Mouse (Mus musculus) lung, postnatal 36 days (tissue): ENCODE data around the gene Prpf38b.
A peak's percentile ranks its signal among the peaks of the same experiment; 100 is the strongest.

Experiments
- DNase-seq: peaks from one replicate; pipeline ENCODE4 v3.0.0; 2022; ENCODE audit warnings: mixed read lengths

The Prpf38b gene

GRCm38 (mm10) chr3:108857714-108858113 is 53.8 kb downstream of the Prpf38b start:
- DNase-seq: no peak

- DNase-seq: no peak
These were observed 54.4 kb downstream of the Prpf38b start for GRCm38 (mm10) chr3:108857124-108857470.

- peak; percentile 72 for DNase-seq
These were observed 55.0 kb downstream of the Prpf38b start for GRCm38 (mm10) chr3:108856386-108857123.

GRCm38 (mm10) chr3:108855864-108856263 is 55.7 kb downstream of the Prpf38b start:
- peak; percentile 73 for DNase-seq

GRCm38 (mm10) chr3:108855371-108855770 is 56.2 kb downstream of the Prpf38b start:
- peak; percentile 71 for DNase-seq

- DNase-seq: no peak
These were observed 58.3 kb downstream of the Prpf38b start for GRCm38 (mm10) chr3:108853266-108853665.
